Mouse (Mus musculus) urinary bladder, adult 18-20 months (tissue): ENCODE results near the gene Emc6.

Experiments
- DNase-seq, 2 experiments: peaks; one replicate each; pipeline ENCODE4 v3.0.0; 2022; ENCODE audit warnings: low spot score in 2 of 2, mixed read lengths in 2 of 2

Emc6 gene

GRCm38 (mm10) chr11:73126495-73126894 lies 50.3 kb downstream of the Emc6 start:
- DNase-seq = no peak
